Mouse (Mus musculus) liver, adult 2 months (tissue): ENCODE data around the gene Nup210. TPM values are rescaled to one million over a fixed set of nuclear protein-coding genes. Genes with fewer than 3 reads are reported as not detected.

ENCODE experiments used
- DNase-seq: peaks from one replicate; pipeline ENCODE4 v3.0.0-alpha.2; 2011; ENCODE audit warnings: low read depth, low spot score; ENCODE audit errors: extremely low read depth
- H3K27ac ChIP-seq: fragments of 200-500 bp; replicated peaks from 2 replicates; pipeline ENCODE4 v1.5.1; 2012; ENCODE audit warnings: low read depth, mild to moderate bottlenecking, control low read depth, inconsistent platforms, low read length; ENCODE audit not compliant: insufficient read depth
- H3K27me3 ChIP-seq: fragments of 200-500 bp; 2 replicates; pipeline ENCODE4 v1.6.1; 2012; ENCODE audit warnings: mild to moderate bottlenecking, moderate library complexity, low read length, inconsistent platforms; ENCODE audit not compliant: control insufficient read depth, insufficient read depth
- H3K36me3 ChIP-seq: fragments of 200-500 bp; 2 replicates; pipeline ENCODE4 v1.6.1; 2012; ENCODE audit warnings: low read length, inconsistent platforms; ENCODE audit not compliant: control insufficient read depth, insufficient read depth
- H3K4me1 ChIP-seq: fragments of 200-500 bp; 2 replicates; pipeline ENCODE4 v1.6.1; 2011; ENCODE audit warnings: low read length; ENCODE audit not compliant: control insufficient read depth, insufficient read depth
- H3K4me3 ChIP-seq: fragments of 200-500 bp; 2 replicates; pipeline ENCODE4 v1.5.1; 2011; ENCODE audit warnings: low read depth, mild to moderate bottlenecking, control low read depth, low read length, moderate library complexity; ENCODE audit not compliant: insufficient read depth
- H3K79me2 ChIP-seq: fragments of 200-500 bp; 2 replicates; pipeline ENCODE4 v1.6.1; 2012; ENCODE audit warnings: inconsistent platforms, mild to moderate bottlenecking, low read length, moderate library complexity; ENCODE audit not compliant: control insufficient read depth, insufficient read depth
- H3K9ac ChIP-seq: fragments of 200-500 bp; 2 replicates; pipeline ENCODE4 v1.6.1; 2012; ENCODE audit warnings: low read depth, mild to moderate bottlenecking, control low read depth, inconsistent platforms, low read length
- CTCF ChIP-seq: fragments of 200-500 bp; IDR thresholded peaks from 2 replicates; pipeline ENCODE4 v1.5.1; 2011; ENCODE audit warnings: low read depth, low read length, control low read depth
- POLR2A ChIP-seq: fragments of 200-500 bp; IDR thresholded peaks from 2 replicates; pipeline ENCODE4 v1.6.1; 2011; ENCODE audit warnings: low read length, control low read depth; ENCODE audit not compliant: insufficient read depth; ENCODE audit errors: extremely low read depth
- WGBS: fragments of 180-500 bp; shearing (Covaris S2); methylation state at CpG from one replicate; pipeline ENCODE4 v1.1.7; 2018; 5-methylcytosine and 5-hydroxymethylcytosine counted together
- polyA plus RNA-seq: library from polyadenylated mRNA; depleted of rRNA; stranded (reverse); fragments of >200 nt; gene quantifications from 2 replicates; pipeline ENCODE4 v1.2.3, GENCODE M21; 2012
- total RNA-seq: library from RNA; depleted of rRNA; stranded (reverse); fragments of >200 nt; gene quantifications from 2 replicates; pipeline ENCODE4 v1.2.3, GENCODE M21; 2014

Gene Nup210
- total and polyA plus RNA-seq, 2 experiments: 13.8 to 14.9 TPM

DNA sequence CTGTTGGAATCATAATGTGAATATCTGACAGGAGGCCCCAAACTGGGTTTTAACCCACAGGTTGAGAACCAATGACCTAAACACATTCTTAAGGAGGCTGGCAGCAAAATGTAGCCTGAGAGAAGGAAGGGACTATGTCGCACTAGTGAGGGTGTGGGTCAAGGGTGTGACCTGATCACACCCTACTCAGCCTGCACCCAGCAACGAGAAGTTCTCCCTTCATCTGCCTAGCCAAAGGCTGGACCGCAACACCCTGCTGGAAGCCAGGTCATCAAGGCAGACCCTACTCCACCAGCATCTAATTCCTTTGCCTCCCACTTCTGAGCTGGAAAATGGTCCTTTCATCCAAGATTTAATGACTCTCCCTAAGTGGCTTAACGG is 776 bp downstream of the Nup210 start:
- no peak for DNase-seq
- peaks cover 9% of the 10 kb centered on the region; the same call in 1 of the 2 replicates for H3K4me1 ChIP-seq

DNA sequence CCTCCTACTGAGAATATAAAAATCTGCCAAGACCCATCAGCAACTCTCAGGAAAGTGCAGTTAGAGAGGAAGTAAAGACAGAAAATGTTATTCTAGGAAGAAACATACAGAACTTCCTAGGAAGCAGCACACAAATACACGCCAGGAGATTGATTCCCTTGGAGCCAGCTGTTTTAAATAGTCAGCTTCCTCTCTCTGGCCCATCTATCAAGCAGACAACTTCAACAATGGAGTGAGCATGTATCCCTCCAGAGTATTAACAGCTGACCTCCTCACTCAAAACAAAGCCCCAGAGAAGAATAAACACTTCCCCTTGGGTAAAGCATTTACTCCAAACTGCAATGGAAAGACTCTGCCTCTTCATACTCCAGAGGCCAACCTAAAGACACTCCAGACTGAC is 1.5 kb downstream of the Nup210 start:
- no peaks in the 10 kb centered on the region for H3K27me3 ChIP-seq
- H3K36me3 ChIP-seq: no peaks in the 10 kb centered on the region
- no peak overlapping the region for H3K4me3 ChIP-seq
- H3K27ac ChIP-seq: no peak overlapping the region
- H3K4me1 ChIP-seq: peaks cover 9% of the 10 kb centered on the region; the same call in 1 of the 2 replicates
- TF ChIP-seq CTCF (no peak), POLR2A (no peak)
- H3K79me2 ChIP-seq: peaks cover 5% of the 10 kb centered on the region; the same call in 1 of the 2 replicates
- H3K9ac ChIP-seq: no peak overlapping the region
- WGBS: 74% methylated on average over 1 of the region's 1 CpGs
- DNase-seq: no peak

More for the DNA sequence above, 776 bp downstream of the Nup210 start:
- H3K4me3 ChIP-seq: peak overlapping the region; percentile 92; the same call in 1 of the 2 replicates
- TF ChIP-seq CTCF: no peak
- H3K9ac ChIP-seq: peak overlapping the region; percentile 90
- WGBS: 47% methylated on average over 4 of the region's 4 CpGs
- no peak overlapping the region for H3K27ac ChIP-seq
- H3K27me3 ChIP-seq: no peaks in the 10 kb centered on the region
- peaks cover 5% of the 10 kb centered on the region; the same call in 1 of the 2 replicates for H3K79me2 ChIP-seq
- no peaks in the 10 kb centered on the region for H3K36me3 ChIP-seq

DNA sequence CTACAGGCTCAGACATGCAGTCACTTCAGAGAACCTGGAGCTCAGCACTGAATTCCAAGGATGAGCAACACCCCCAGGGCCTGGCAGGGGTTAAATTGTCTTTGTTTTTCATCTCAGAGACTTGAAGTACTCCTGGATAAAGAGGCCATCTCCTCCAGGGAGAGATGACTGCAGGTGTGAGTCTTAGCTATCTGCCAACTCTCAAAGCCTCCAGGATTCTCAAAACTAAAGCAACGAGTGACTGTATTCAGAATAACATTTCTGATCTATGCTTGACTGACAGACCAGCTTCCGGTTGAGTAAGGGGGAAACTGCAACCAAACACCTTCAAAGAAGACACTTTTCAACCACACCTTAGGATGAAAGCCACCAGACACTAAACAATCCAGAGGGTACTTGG is 1.9 kb downstream of the Nup210 start:
- Histone ChIP-seq H3K36me3 (no peaks in the 10 kb centered on the region), H3K27ac (no peak overlapping the region), H3K27me3 (no peaks in the 10 kb centered on the region), H3K4me3 (no peak overlapping the region), H3K79me2 (peaks cover 5% of the 10 kb centered on the region; the same call in 1 of the 2 replicates), H3K9ac (no peak overlapping the region), H3K4me1 (peaks cover 9% of the 10 kb centered on the region; the same call in 1 of the 2 replicates)
- no peak for TF ChIP-seq POLR2A
- TF ChIP-seq CTCF: no peak
- no peak for DNase-seq
- WGBS: 57% methylated on average over 2 of the region's 2 CpGs

DNA sequence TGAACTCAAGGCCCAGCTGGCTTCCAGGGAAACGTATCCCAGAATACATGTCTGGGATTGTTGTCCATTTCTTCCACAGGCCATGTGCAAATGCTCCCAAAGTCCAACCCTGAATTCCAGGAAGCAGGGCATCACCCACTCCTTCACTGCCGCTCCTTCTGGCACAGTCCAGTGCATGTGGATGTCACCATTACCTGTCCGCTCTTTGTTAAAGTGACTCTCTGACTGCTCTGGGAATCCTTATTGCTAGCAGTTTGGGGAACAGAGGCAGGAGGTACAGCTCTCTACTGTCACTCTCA is 4.7 kb downstream of the Nup210 start:
- no peak overlapping the region for H3K4me3 ChIP-seq
- WGBS: 53% methylated on average over 3 of the region's 3 CpGs

DNA sequence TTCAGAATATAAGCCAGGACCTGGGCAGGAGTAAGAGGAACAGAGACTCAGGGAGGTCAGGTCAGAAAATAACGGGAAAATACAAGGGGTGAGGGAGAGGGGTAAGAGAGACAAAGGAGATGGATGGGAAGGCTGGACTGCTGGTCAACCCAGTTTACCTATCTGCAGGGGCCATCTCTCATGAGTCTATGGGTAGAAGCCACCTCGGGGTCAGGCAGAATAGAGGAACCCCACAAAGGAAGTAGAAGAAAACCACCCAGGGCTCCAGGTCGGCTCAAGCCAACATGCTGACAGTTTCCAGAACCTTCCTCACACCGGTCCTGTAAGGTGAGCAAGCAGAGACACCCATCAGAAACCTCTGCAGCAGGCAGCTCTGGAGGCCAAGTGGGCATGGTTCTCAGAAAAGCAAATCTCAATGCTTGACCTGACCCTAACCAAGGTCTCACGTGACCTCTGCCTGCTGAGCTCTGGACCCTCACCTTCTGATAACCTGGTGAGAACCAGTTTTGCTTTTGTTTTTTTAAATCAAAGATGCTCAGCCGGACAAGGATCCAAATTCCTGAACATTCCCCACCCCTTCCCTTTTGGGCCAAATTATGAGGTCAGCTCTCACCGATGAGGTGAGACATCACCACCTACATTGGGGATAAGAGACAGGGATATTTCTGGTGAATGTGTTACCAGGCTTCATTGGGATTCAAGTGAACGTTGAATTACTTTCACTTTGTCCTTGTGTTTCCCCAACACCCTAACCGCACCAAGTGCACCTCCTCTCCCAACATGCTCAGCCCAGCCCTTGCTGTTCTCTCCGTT is 5.3 kb downstream of the Nup210 start:
- Histone ChIP-seq H3K79me2 (peaks cover 11% of the 10 kb centered on the region; the same call in 1 of the 2 replicates), H3K27ac (peak overlapping the region; percentile 8; the same call in 1 of the 2 replicates), H3K36me3 (no peaks in the 10 kb centered on the region), H3K27me3 (no peaks in the 10 kb centered on the region), H3K4me3 (no peak overlapping the region), H3K4me1 (peaks cover 6% of the 10 kb centered on the region; the same call in 1 of the 2 replicates), H3K9ac (no peak overlapping the region)
- 44% methylated on average over 10 of the region's 10 CpGs for WGBS
- TF ChIP-seq CTCF (no peak), POLR2A (no peak)
- peak; percentile 58 for DNase-seq

More for the DNA sequence above, 4.7 kb downstream of the Nup210 start:
- no peak overlapping the region for H3K9ac ChIP-seq
- peak overlapping the region; percentile 8; the same call in 1 of the 2 replicates for H3K27ac ChIP-seq
- peaks cover 13% of the 10 kb centered on the region; the same call in 1 of the 2 replicates for H3K79me2 ChIP-seq
- H3K4me1 ChIP-seq: peaks cover 6% of the 10 kb centered on the region; the same call in 1 of the 2 replicates
- no peak for DNase-seq
- no peaks in the 10 kb centered on the region for H3K36me3 ChIP-seq
- TF ChIP-seq POLR2A (no peak), CTCF (no peak)
- no peaks in the 10 kb centered on the region for H3K27me3 ChIP-seq
